Mouse (Mus musculus) CD4-positive, CD25-positive, alpha-beta regulatory T cell, adult 2 months (primary cell): ENCODE measurements around the gene Anks1.
A peak's percentile ranks its signal among the peaks of the same experiment; 100 is the strongest.

Experiments
- DNase-seq: peaks from one replicate; pipeline ENCODE4 v3.0.0-alpha.2; 2012; ENCODE audit warnings: low read depth, low spot score

Anks1 gene

GRCm38 (mm10) chr17:27908888-27909621 lies at the start of gene Anks1:
Anks1 (plus strand) TSS chr17:27909306.
- DNase-seq: peak; percentile 95

- DNase-seq: no peak
These were observed 43.6 kb upstream of the Anks1 start for GRCm38 (mm10) chr17:27865461-27865860.

GRCm38 (mm10) chr17:27866737-27867136 lies 42.4 kb upstream of the Anks1 start:
- no peak for DNase-seq

- DNase-seq: no peak
These were observed 37.3 kb upstream of the Anks1 start for GRCm38 (mm10) chr17:27871851-27872250.

- no peak for DNase-seq
These were observed 35.5 kb upstream of the Anks1 start for GRCm38 (mm10) chr17:27873583-27873982.

GRCm38 (mm10) chr17:27874510-27874909 lies 34.6 kb upstream of the Anks1 start:
- no peak for DNase-seq

- no peak for DNase-seq
These were observed 27.6 kb upstream of the Anks1 start for GRCm38 (mm10) chr17:27881518-27881917.

- DNase-seq: no peak
These were observed 26.0 kb upstream of the Anks1 start for GRCm38 (mm10) chr17:27883129-27883528.

GRCm38 (mm10) chr17:27883994-27884393 lies 25.1 kb upstream of the Anks1 start:
- no peak for DNase-seq

GRCm38 (mm10) chr17:27886499-27887210 lies 22.5 kb upstream of the Anks1 start:
- no peak for DNase-seq

GRCm38 (mm10) chr17:27907512-27908205 lies 1.4 kb upstream of the Anks1 start:
- peak; percentile 94 for DNase-seq

GRCm38 (mm10) chr17:27908206-27908887 lies 759 bp upstream of the Anks1 start:
- DNase-seq: peak; percentile 75

GRCm38 (mm10) chr17:27909622-27910500 lies 755 bp downstream of the Anks1 start, which contains the start of gene Taf11:
Taf11 (minus strand) TSS chr17:27909844.
- DNase-seq: peak; percentile 78

- DNase-seq: no peak
These were observed 2.3 kb downstream of the Anks1 start for GRCm38 (mm10) chr17:27911371-27911770.

- no peak for DNase-seq
These were observed 5.6 kb downstream of the Anks1 start for GRCm38 (mm10) chr17:27914742-27915141.

GRCm38 (mm10) chr17:27916366-27916765 lies 7.3 kb downstream of the Anks1 start:
- DNase-seq: no peak

- DNase-seq: no peak
These were observed 11.6 kb downstream of the Anks1 start for GRCm38 (mm10) chr17:27920676-27921075.

GRCm38 (mm10) chr17:27922174-27922712 lies 13.1 kb downstream of the Anks1 start:
- no peak for DNase-seq

- no peak for DNase-seq
These were observed 15.9 kb downstream of the Anks1 start for GRCm38 (mm10) chr17:27925054-27925453.

- DNase-seq: no peak
These were observed 16.4 kb downstream of the Anks1 start for GRCm38 (mm10) chr17:27925504-27925903.
